Mouse (Mus musculus) liver, embryonic 11.5 days (tissue): Measurements from ENCODE around the gene Cyp2c70. TPM values are rescaled to one million over a fixed set of nuclear protein-coding genes. Genes with fewer than 3 reads are reported as not detected.
A peak's percentile ranks its signal among the peaks of the same experiment; 100 is the strongest.
"Not testable (repeated sequence)": the region's sequence is repeated elsewhere in the genome, so short reads cannot be mapped to it uniquely, and the experiment has no call there.

Experiments
- ATAC-seq: fragments of 200-750 bp; cut with Nextera tagmentation; replicated peaks from 2 replicates; pipeline ENCODE4 v1.8.0; 2017; ENCODE audit warnings: moderate number of reproducible peaks, mild to moderate bottlenecking, moderate TSS enrichment, moderate library complexity; ENCODE audit not compliant: low FRiP score
- DNase-seq: peaks from one replicate; pipeline ENCODE4 v3.0.0-alpha.2; 2017; ENCODE audit warnings: low spot score
- H3K27ac ChIP-seq: fragments of 300-500 bp; sonication (generic); 2 replicates; pipeline ENCODE4 v1.5.1; 2014; ENCODE audit warnings: mild to moderate bottlenecking, low read depth, low read length, control low read depth
- H3K27me3 ChIP-seq: fragments of 300-500 bp; sonication (generic); replicated peaks from 2 replicates; pipeline ENCODE4 v1.6.1; 2014; ENCODE audit warnings: low read length, mixed read lengths; ENCODE audit not compliant: control insufficient read depth, insufficient read depth
- H3K36me3 ChIP-seq: fragments of 300-500 bp; sonication (generic); 2 replicates; pipeline ENCODE4 v1.6.1; 2014; ENCODE audit warnings: mild to moderate bottlenecking, low read length, moderate library complexity, mixed read lengths; ENCODE audit not compliant: control insufficient read depth, insufficient read depth
- H3K4me1 ChIP-seq: fragments of 300-500 bp; sonication (generic); replicated peaks from 2 replicates; pipeline ENCODE4 v1.6.1; 2014; ENCODE audit warnings: low read length, mixed read lengths; ENCODE audit not compliant: control insufficient read depth, insufficient read depth
- H3K4me2 ChIP-seq: fragments of 300-500 bp; sonication (generic); 2 replicates; pipeline ENCODE4 v1.6.1; 2014; ENCODE audit warnings: mild to moderate bottlenecking, control low read depth, moderate library complexity
- H3K4me3 ChIP-seq: fragments of 300-500 bp; sonication (generic); 2 replicates; pipeline ENCODE4 v1.5.1; 2014; ENCODE audit warnings: low read depth, low read length, control low read depth
- H3K9ac ChIP-seq: fragments of 300-500 bp; sonication (generic); 2 replicates; pipeline ENCODE4 v1.6.1; 2014; ENCODE audit warnings: low read depth, low read length, control low read depth
- H3K9me3 ChIP-seq: fragments of 300-500 bp; sonication (generic); 2 replicates; pipeline ENCODE4 v1.6.1; 2016; ENCODE audit warnings: low read length, inconsistent platforms, mixed read lengths; ENCODE audit not compliant: control insufficient read depth
- WGBS: fragments of 180-500 bp; shearing (Covaris S2); extraction: QIAGEN DNeasy Blood & Tissue Kit; methylation state at CpG from one replicate; pipeline ENCODE4 v1.1.7; 2014; 5-methylcytosine and 5-hydroxymethylcytosine counted together
- polyA plus RNA-seq: library from polyadenylated mRNA; unstranded; fragments of >200 nt; fragmentation: Nextera tagmentation; extraction: Ambion mirVana; gene quantifications from 2 replicates; pipeline ENCODE4 v1.2.1, GENCODE M21; 2014

Gene Cyp2c70
- 6.2 and 6.5 TPM in 2 replicates for polyA plus RNA-seq

DNA sequence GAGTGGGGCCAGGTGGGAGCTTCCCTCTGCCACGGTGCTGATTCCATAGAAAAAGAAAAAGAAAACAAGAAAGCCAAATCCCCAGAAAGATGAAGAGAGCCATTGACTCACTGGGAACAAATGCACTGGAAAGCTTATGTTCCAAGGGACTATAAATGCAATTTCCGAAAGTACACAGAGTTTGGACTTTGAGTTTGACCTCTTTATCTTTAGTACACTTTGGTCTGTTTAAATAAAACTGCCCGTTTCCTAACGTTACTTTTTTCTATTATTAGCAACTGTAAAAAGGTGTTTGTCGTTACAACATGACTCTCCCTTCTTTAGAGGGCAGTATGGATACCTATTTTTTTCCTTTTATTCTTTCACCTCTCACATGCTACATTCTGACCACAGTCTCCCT is at the start of gene Cyp2c70:
Gene Cyp2c70 (minus strand): TSS at position 174 of the 400 bp plus-strand sequence.
- ATAC-seq (no peak), DNase-seq (no peak)
- Histone ChIP-seq H3K36me3 (no peaks in the 10 kb centered on the region), H3K27ac (no peak within 1 kb of the TSS; the same call in 1 of the 2 replicates), H3K27me3 (no peaks in the 10 kb centered on the region), H3K4me1 (no peaks in the 10 kb centered on the region), H3K4me3 (no peak within 1 kb of the TSS), H3K9ac (no peak within 1 kb of the TSS), H3K4me2 (no peak within 1 kb of the TSS), H3K9me3 (no peaks in the 10 kb centered on the region; the same call in 1 of the 2 replicates)
- 58% methylated on average over 5 of the region's 5 CpGs for WGBS

DNA sequence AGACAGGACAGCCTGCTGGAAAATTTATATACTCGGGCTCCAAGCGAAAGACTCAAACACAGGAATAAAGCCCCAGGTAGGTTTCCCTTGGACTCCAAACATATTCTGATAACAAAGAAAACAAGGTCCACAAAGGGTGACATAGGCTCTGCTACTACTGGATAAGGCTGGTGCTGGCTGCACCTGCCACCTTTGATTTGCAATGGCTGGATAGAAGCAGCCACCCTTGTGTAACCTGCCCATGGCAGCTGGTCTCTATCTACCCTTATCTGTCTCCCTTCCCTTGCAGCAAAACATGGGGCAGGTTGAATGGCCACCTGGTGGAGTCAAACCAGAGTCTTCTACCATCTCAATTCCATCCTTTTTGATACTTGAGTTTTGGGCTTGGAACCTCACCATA is 45.4 kb upstream of the Cyp2c70 start:
- Histone ChIP-seq H3K4me1 (no peaks in the 10 kb centered on the region), H3K27ac (no peak overlapping the region), H3K4me3 (no peak overlapping the region), H3K9ac (no peak overlapping the region), H3K27me3 (no peaks in the 10 kb centered on the region), H3K36me3 (peaks cover 2% of the 10 kb centered on the region; the same call in 1 of the 2 replicates), H3K9me3 (no peaks in the 10 kb centered on the region), H3K4me2 (no peak overlapping the region)
- 91% methylated on average over 2 of the region's 2 CpGs for WGBS
- no peak for DNase-seq
- 0 out of 2 replicates have a peak, but pooled peaks have one; percentile 26 for ATAC-seq

DNA sequence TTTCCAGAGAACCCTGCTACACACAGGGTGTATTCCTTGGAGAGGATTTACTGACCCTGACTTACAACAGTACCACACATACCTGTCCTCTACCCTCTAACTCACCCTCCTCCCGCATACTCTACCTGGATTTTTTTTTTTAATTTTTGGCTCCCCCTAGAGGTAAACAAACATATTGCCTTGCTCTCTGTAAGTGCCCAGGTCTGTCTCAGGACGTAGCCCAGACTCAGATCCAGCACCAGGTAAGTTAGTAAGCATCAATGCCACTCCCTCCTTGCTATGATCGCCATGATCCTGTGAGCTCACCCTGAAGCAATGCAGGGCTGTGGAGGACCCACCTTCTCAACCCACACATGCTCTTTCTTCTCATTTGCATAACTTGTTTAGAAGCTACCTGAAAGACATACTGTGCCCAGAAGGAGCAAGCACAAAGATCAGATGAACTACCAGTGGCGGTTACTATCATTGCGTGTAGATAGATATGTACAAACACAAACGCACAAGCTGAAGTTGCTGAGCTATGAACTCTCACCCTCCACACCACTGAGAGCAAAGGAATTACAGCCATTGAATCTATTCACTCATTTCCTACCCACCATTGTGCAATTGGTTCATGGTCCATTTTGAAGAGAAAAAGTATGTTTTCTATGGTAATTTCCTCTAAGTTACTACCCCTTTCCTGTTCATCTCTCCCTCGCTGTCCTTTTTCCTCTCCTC is 44.9 kb upstream of the Cyp2c70 start:
- no peak overlapping the region for H3K27ac ChIP-seq
- 74% methylated on average over 7 of the region's 7 CpGs for WGBS
- no peaks in the 10 kb centered on the region for H3K9me3 ChIP-seq
- H3K4me1 ChIP-seq: no peaks in the 10 kb centered on the region
- H3K27me3 ChIP-seq: no peaks in the 10 kb centered on the region
- ATAC-seq (no peak; the same call in 1 of the 2 replicates), DNase-seq (no peak)
- H3K9ac ChIP-seq: no peak overlapping the region
- H3K4me3 ChIP-seq: no peak overlapping the region
- peaks cover 2% of the 10 kb centered on the region; the same call in 1 of the 2 replicates for H3K36me3 ChIP-seq
- H3K4me2 ChIP-seq: no peak overlapping the region

DNA sequence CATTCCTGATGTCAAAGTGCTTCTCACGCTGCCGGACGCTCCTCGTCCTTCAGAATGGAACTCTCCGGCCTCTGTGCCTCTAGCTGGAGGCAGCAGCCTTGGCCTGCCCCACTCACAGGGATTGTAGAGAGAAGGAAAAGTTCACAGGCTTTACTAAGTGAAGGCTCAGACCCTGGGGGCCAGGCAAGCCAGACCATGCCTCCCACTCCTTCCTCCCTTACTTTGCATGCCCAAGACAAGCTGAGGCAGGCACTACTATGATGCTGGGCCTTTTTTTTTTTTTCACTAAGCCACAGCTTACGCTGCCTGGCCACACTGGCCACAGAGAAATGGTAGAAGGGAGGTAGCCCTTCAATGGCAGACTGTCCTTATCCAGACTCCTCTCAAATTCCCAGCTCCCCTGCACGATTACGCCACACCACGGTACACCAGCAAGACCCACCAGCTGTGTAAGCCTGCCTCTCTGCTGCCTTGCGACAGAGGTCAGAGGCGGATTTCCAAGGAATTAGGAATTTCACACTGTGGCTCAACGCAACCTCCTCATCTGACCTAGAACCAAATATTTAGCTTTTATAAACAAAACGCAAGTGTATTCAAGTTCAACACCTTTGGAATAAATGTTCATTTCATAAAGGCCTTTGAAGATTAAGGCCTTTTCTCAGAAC is 44.1 kb upstream of the Cyp2c70 start:
- H3K27me3 ChIP-seq: no peaks in the 10 kb centered on the region
- ATAC-seq: no peak
- WGBS: 86% methylated on average over 13 of the region's 13 CpGs

DNA sequence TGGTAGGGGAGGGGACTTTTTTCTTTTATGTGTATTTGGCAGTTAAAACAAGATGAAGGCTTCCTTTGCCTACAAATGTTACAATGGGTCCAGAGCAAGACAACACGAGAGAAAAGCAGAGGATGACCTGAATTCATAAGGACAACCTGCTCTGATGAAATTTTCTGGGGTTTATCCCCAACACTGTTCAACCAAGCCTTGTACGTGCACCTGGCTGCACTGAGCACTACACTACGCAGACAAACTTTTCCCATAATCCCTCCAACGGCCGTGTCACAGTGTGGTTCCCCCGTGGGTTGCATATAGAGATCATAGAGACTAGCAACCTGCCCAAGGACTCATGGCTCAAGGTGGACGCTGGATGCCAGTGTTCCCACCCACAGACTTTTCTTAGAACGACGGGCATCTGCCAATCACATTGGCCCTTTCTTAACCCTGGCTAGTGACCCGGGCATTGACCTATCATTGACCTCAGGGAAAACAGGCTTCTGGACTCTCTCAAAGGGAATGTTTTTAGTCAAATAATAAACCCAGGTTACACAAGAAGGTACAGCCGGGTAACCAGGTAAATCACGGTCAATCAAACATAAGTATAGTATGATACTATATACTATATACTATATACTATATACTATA is 39.5 kb upstream of the Cyp2c70 start:
- Histone ChIP-seq H3K4me3 (no peak overlapping the region), H3K4me1 (no peaks in the 10 kb centered on the region), H3K27me3 (no peaks in the 10 kb centered on the region), H3K36me3 (peaks cover 2% of the 10 kb centered on the region; the same call in 1 of the 2 replicates), H3K27ac (no peak overlapping the region), H3K9me3 (no peaks in the 10 kb centered on the region), H3K9ac (no peak overlapping the region), H3K4me2 (no peak overlapping the region)
- ATAC-seq (no peak), DNase-seq (no peak)
- WGBS: 81% methylated on average over 12 of the region's 12 CpGs

More for the DNA sequence above, 44.1 kb upstream of the Cyp2c70 start:
- Histone ChIP-seq H3K9ac (no peak overlapping the region), H3K4me3 (no peak overlapping the region), H3K36me3 (peaks cover 2% of the 10 kb centered on the region; the same call in 1 of the 2 replicates), H3K4me1 (no peaks in the 10 kb centered on the region), H3K4me2 (no peak overlapping the region), H3K9me3 (no peaks in the 10 kb centered on the region), H3K27ac (no peak overlapping the region)
- DNase-seq: no peak

DNA sequence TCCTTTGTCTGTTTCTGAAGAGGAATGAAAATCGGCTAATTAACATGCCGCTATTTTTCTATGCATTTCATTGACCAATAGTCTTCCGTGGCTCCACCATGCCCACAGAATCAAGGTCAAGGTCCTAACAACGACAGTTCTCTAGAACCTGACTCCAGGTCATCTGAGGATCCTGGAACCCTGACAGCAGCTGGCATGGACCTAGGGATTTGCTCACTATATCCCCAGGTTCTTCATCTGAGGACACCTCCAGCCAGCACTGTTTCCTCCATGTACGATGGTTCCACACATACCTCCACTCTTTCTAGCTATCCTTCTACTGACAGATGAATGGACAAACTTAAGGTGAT is 38.6 kb upstream of the Cyp2c70 start:
- Histone ChIP-seq H3K4me2 (no peak overlapping the region), H3K36me3 (peaks cover 2% of the 10 kb centered on the region; the same call in 1 of the 2 replicates), H3K9me3 (no peaks in the 10 kb centered on the region), H3K27me3 (no peaks in the 10 kb centered on the region), H3K4me1 (no peaks in the 10 kb centered on the region), H3K9ac (no peak overlapping the region), H3K27ac (no peak overlapping the region), H3K4me3 (no peak overlapping the region)
- ATAC-seq (no peak), DNase-seq (no peak)
- 62% methylated on average over 5 of the region's 5 CpGs for WGBS

DNA sequence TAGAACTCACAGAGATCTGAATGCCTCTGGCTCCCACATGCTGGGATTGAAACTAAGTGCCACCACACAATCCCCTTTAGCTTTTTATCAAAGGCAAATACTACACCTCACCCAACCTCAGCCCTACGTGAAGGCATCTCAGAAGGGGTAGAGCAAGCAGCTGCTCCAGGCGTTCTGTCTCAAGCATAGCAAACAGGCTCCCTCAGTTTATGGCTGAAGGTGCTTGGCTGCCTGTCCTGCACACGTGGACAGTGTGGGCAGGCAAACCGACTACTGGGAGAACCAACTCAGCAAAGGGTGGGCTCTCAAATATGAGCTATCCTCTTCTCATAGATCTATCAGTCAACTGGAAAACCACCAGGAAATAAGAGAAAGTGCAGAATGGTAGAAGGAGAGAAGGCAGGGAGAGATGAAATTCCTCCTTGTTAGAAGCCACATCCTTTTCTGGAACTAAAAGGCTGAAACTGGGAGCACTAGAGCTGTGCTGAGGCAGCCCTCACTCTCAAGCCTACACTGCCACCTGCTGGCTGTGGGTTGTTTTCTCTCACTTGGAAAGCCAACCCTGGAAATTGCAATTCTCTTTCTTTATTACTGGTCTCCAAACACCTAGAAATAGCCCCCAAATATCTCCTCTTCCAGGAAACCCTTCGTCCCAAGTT is 38.1 kb upstream of the Cyp2c70 start:
- no peak overlapping the region for H3K9ac ChIP-seq
- no peaks in the 10 kb centered on the region for H3K27me3 ChIP-seq
- H3K36me3 ChIP-seq: peaks cover 2% of the 10 kb centered on the region; the same call in 1 of the 2 replicates
- DNase-seq (no peak), ATAC-seq (no peak; the same call in 1 of the 2 replicates)
- H3K4me1 ChIP-seq: no peaks in the 10 kb centered on the region
- 66% methylated on average over 5 of the region's 5 CpGs for WGBS
- H3K27ac ChIP-seq: no peak overlapping the region
- H3K9me3 ChIP-seq: no peaks in the 10 kb centered on the region
- H3K4me2 ChIP-seq: no peak overlapping the region
- no peak overlapping the region for H3K4me3 ChIP-seq

DNA sequence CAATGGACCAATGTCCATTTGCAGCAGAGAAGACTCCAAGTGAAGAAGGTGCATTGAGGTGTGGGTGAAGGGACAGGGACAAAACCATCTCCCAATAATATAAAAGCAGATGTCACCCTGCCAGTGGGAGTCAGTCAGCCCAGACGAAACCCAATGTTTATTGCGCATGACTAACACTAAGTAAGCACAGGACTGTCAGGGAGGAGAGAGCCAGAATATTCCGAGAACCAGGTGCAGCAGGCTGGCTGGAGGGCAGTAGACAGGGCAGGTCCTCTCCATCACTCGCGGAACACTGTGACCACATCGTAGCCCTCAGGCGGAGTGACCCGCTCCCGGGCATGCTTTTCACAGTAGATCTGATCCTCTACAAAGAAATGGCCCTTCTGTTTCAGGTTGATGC is 35.2 kb upstream of the Cyp2c70 start:
- not testable (repeated sequence) for H3K4me2 ChIP-seq, H3K4me3 ChIP-seq, H3K27me3 ChIP-seq, H3K9ac ChIP-seq, ATAC-seq, H3K4me1 ChIP-seq, H3K27ac ChIP-seq, H3K9me3 ChIP-seq, DNase-seq, H3K36me3 ChIP-seq
- WGBS: 90% methylated on average over 9 of the region's 9 CpGs
